Mouse (Mus musculus) ES-E14 (cell line): ENCODE measurements around the gene Rasal3.

ENCODE experiments used
- CHD2 ChIP-seq: IDR thresholded peaks from 2 replicates; pipeline ENCODE4 v1.6.1; 2014; ENCODE audit warnings: mild to moderate bottlenecking, low read depth, low read length, inconsistent platforms
- HCFC1 ChIP-seq: IDR thresholded peaks from 2 replicates; pipeline ENCODE4 v1.6.1; 2012; ENCODE audit warnings: low read length, inconsistent platforms, borderline replicate concordance; ENCODE audit not compliant: insufficient read depth
- MAFK ChIP-seq: IDR thresholded peaks from 2 replicates; pipeline ENCODE4 v1.6.1; 2014; ENCODE audit warnings: mild to moderate bottlenecking, low read depth, low read length, inconsistent platforms; ENCODE audit not compliant: insufficient read depth
- ZC3H11A ChIP-seq: IDR thresholded peaks from 2 replicates; pipeline ENCODE4 v1.6.1; 2012; ENCODE audit warnings: low read depth, mild to moderate bottlenecking, inconsistent platforms, low read length, borderline replicate concordance
- ZNF384 ChIP-seq: IDR thresholded peaks from 2 replicates; pipeline ENCODE4 v1.6.1; 2012; ENCODE audit warnings: low read depth, low read length, inconsistent platforms

DNA sequence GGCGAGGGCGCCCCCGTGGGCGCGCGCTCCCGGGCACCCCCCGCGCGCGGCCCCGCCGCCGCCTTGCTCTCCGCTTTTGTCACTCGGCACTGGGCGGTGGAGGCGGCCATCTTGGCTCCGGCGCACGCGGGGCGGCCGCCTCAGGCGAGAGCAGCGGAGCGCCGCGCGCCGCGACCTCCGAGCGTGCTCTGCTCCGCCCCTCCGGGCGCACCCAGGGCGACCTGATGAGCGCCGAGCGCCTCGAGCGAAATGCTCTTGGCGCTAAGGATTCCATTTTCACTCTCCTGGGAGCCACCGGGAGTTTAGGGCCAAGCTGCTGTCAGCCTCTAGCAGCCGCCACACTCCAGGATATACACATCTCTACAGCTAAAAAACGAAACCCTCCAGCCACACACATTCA is 39.1 kb downstream of the Rasal3 start:
- no peak for TF ChIP-seq ZNF384
- TF ChIP-seq ZC3H11A, result no peak
- peak; percentile 81 for TF ChIP-seq HCFC1
- no peak for TF ChIP-seq MAFK
- TF ChIP-seq CHD2, result no peak
